Mouse (Mus musculus): ENCODE data around the gene Crtam. TPM values are rescaled to one million over a fixed set of nuclear protein-coding genes. Genes with fewer than 3 reads are reported as not detected.

The Crtam gene
- total RNA-seq, 1 experiment = 0.22 TPM

GRCm38 (mm10) chr9:40989940-40990588, 14.4 kb downstream of the Crtam start:
- Histone ChIP-seq H3K36me3 (ENCODE audit: control insufficient read depth, insufficient read depth, low read length, poor library complexity, severe bottlenecking) (no peaks in the 10 kb centered on the region), H3K9ac (ENCODE audit: insufficient read depth, low read depth, low read length, poor library complexity, severe bottlenecking) (no peak overlapping the region), H3K9me3 (ENCODE audit: control insufficient read depth, insufficient read depth, low read depth, low read length) (no peaks in the 10 kb centered on the region), H3K4me3 (ENCODE audit: insufficient read depth in 1 of 2, low read depth in 1 of 2, low read length in 2 of 2, poor library complexity in 1 of 2, severe bottlenecking in 1 of 2) (no peak overlapping the region), H3K4me1 (ENCODE audit: control insufficient read depth in 2 of 2, insufficient read depth in 2 of 2, low read length in 2 of 2, poor library complexity in 1 of 2) (no peaks in the 10 kb centered on the region), H3K27ac (ENCODE audit: insufficient read depth, low read depth, low read length, poor library complexity, severe bottlenecking) (no peak overlapping the region)
- in situ Hi-C loops (cut with MboI; ENCODE audit: low sequenced_read_pairs in 2 of 2, unreplicated experiment in 2 of 2) = loop anchor here (5.0 to 25.0 kb wide), 2 partner anchors 153 to 197 kb away; no protein-coding TSS in a partner anchor
- peak; percentile 22 for DNase-seq (ENCODE audit: low read depth, low spot score)
- TF ChIP-seq ZC3H11A (IDR thresholded peaks at IDR 0.05; ENCODE audit: borderline replicate concordance, low read depth, low read length) (peak; percentile 66; the same call in 1 of the 2 replicates), CHD2 (IDR thresholded peaks at IDR 0.05; ENCODE audit: low read depth, low read length) (no peak)

- no peak overlapping the region for H3K4me3 ChIP-seq (ENCODE audit: insufficient read depth in 1 of 2, low read depth in 1 of 2, low read length in 2 of 2, poor library complexity in 1 of 2, severe bottlenecking in 1 of 2)
- no peak overlapping the region for H3K9ac ChIP-seq (ENCODE audit: insufficient read depth, low read depth, low read length, poor library complexity, severe bottlenecking)
- H3K36me3 ChIP-seq (ENCODE audit: control insufficient read depth, insufficient read depth, low read length, poor library complexity, severe bottlenecking) = no peaks in the 10 kb centered on the region
- no peak overlapping the region for H3K27ac ChIP-seq (ENCODE audit: insufficient read depth, low read depth, low read length, poor library complexity, severe bottlenecking)
- in situ Hi-C loops (cut with MboI; ENCODE audit: low sequenced_read_pairs in 2 of 2, unreplicated experiment in 2 of 2) = loop anchor here in 1 of 2 experiments (25.0 kb wide), 1 partner anchor 147 kb away; no protein-coding TSS in a partner anchor
- no peak for DNase-seq (ENCODE audit: low read depth, low spot score)
- H3K4me1 ChIP-seq (ENCODE audit: control insufficient read depth in 2 of 2, insufficient read depth in 2 of 2, low read length in 2 of 2, poor library complexity in 1 of 2) = no peaks in the 10 kb centered on the region
- no peak for TF ChIP-seq MAFK (IDR thresholded peaks at IDR 0.05; ENCODE audit: insufficient read depth, low read depth, low read length)
- no peak for TF ChIP-seq ZC3H11A (IDR thresholded peaks at IDR 0.05; ENCODE audit: borderline replicate concordance, low read depth, low read length)
- no peak for TF ChIP-seq ZNF384 (IDR thresholded peaks at IDR 0.05; ENCODE audit: low read depth, low read length)
- TF ChIP-seq CHD2 (IDR thresholded peaks at IDR 0.05; ENCODE audit: low read depth, low read length) = no peak
- no peak for TF ChIP-seq HCFC1 (IDR thresholded peaks at IDR 0.05; ENCODE audit: borderline replicate concordance, insufficient read depth, low read length)
- no peaks in the 10 kb centered on the region for H3K9me3 ChIP-seq (ENCODE audit: control insufficient read depth, insufficient read depth, low read depth, low read length)
Measured at GRCm38 (mm10) chr9:40984313-40984712, 20.1 kb downstream of the Crtam start.

GRCm38 (mm10) chr9:40983758-40984157, 20.7 kb downstream of the Crtam start:
- no peaks in the 10 kb centered on the region for H3K36me3 ChIP-seq (ENCODE audit: control insufficient read depth, insufficient read depth, low read length, poor library complexity, severe bottlenecking)
- no peak overlapping the region for H3K27ac ChIP-seq (ENCODE audit: insufficient read depth, low read depth, low read length, poor library complexity, severe bottlenecking)
- DNase-seq (ENCODE audit: low read depth, low spot score) = no peak
- H3K9ac ChIP-seq (ENCODE audit: insufficient read depth, low read depth, low read length, poor library complexity, severe bottlenecking) = no peak overlapping the region
- in situ Hi-C loops (cut with MboI; ENCODE audit: low sequenced_read_pairs in 2 of 2, unreplicated experiment in 2 of 2) = loop anchor here in 1 of 2 experiments (25.0 kb wide), 1 partner anchor 146 kb away; no protein-coding TSS in a partner anchor
- H3K9me3 ChIP-seq (ENCODE audit: control insufficient read depth, insufficient read depth, low read depth, low read length) = no peaks in the 10 kb centered on the region
- H3K4me1 ChIP-seq (ENCODE audit: control insufficient read depth in 2 of 2, insufficient read depth in 2 of 2, low read length in 2 of 2, poor library complexity in 1 of 2) = no peaks in the 10 kb centered on the region
- no peak overlapping the region for H3K4me3 ChIP-seq (ENCODE audit: insufficient read depth in 1 of 2, low read depth in 1 of 2, low read length in 2 of 2, poor library complexity in 1 of 2, severe bottlenecking in 1 of 2)
- TF ChIP-seq ZNF384 (IDR thresholded peaks at IDR 0.05; ENCODE audit: low read depth, low read length) (no peak), ZC3H11A (IDR thresholded peaks at IDR 0.05; ENCODE audit: borderline replicate concordance, low read depth, low read length) (no peak), MAFK (IDR thresholded peaks at IDR 0.05; ENCODE audit: insufficient read depth, low read depth, low read length) (no peak), HCFC1 (IDR thresholded peaks at IDR 0.05; ENCODE audit: borderline replicate concordance, insufficient read depth, low read length) (no peak), CHD2 (IDR thresholded peaks at IDR 0.05; ENCODE audit: low read depth, low read length) (no peak)

- Histone ChIP-seq H3K9ac (ENCODE audit: insufficient read depth, low read depth, low read length, poor library complexity, severe bottlenecking) (no peak overlapping the region), H3K4me1 (ENCODE audit: control insufficient read depth in 2 of 2, insufficient read depth in 2 of 2, low read length in 2 of 2, poor library complexity in 1 of 2) (no peaks in the 10 kb centered on the region), H3K36me3 (ENCODE audit: control insufficient read depth, insufficient read depth, low read length, poor library complexity, severe bottlenecking) (no peaks in the 10 kb centered on the region), H3K27ac (ENCODE audit: insufficient read depth, low read depth, low read length, poor library complexity, severe bottlenecking) (no peak overlapping the region), H3K9me3 (ENCODE audit: control insufficient read depth, insufficient read depth, low read depth, low read length) (no peaks in the 10 kb centered on the region), H3K4me3 (ENCODE audit: insufficient read depth in 1 of 2, low read depth in 1 of 2, low read length in 2 of 2, poor library complexity in 1 of 2, severe bottlenecking in 1 of 2) (no peak overlapping the region)
- TF ChIP-seq CHD2 (IDR thresholded peaks at IDR 0.05; ENCODE audit: low read depth, low read length) (no peak), HCFC1 (IDR thresholded peaks at IDR 0.05; ENCODE audit: borderline replicate concordance, insufficient read depth, low read length) (no peak), ZNF384 (IDR thresholded peaks at IDR 0.05; ENCODE audit: low read depth, low read length) (no peak), ZC3H11A (IDR thresholded peaks at IDR 0.05; ENCODE audit: borderline replicate concordance, low read depth, low read length) (peak; percentile 76), MAFK (IDR thresholded peaks at IDR 0.05; ENCODE audit: insufficient read depth, low read depth, low read length) (no peak)
- in situ Hi-C loops (cut with MboI; ENCODE audit: low sequenced_read_pairs in 2 of 2, unreplicated experiment in 2 of 2) = loop anchor here in 1 of 2 experiments (25.0 kb wide), 1 partner anchor 145 kb away; no protein-coding TSS in a partner anchor
- DNase-seq (ENCODE audit: low read depth, low spot score) = no peak
Measured at GRCm38 (mm10) chr9:40982480-40982879, 21.9 kb downstream of the Crtam start.

All from ES-E14 (cell line).